Mouse (Mus musculus): ENCODE measurements around the gene D5Ertd579e. TPM values are rescaled to one million over a fixed set of nuclear protein-coding genes. Genes with fewer than 3 reads are reported as not detected.

D5Ertd579e gene
- polyA plus RNA-seq, 1 experiment from 2014 or later = 25.5 TPM

- H3K27ac ChIP-seq (ENCODE audit: low read depth) = no peak overlapping the region
- WGBS = 58% methylated on average over 6 of the region's 6 CpGs
- H3K9me3 ChIP-seq (ENCODE audit: low read depth, low read length) = no peaks in the 10 kb centered on the region
These were observed 5.3 kb upstream of the D5Ertd579e start for GRCm38 (mm10) chr5:36700939-36701620.

GRCm38 (mm10) chr5:36698689-36699088 is 2.9 kb upstream of the D5Ertd579e start:
- Histone ChIP-seq H3K4me3 (ENCODE audit: low read depth, low read length) (no peak overlapping the region), H3K9me3 (ENCODE audit: low read depth, low read length) (no peaks in the 10 kb centered on the region), H3K4me1 (ENCODE audit: insufficient read depth) (no peaks in the 10 kb centered on the region; the same call in 1 of the 2 replicates), H3K9ac (no peak overlapping the region), H3K4me2 (no peak overlapping the region), H3K27ac (ENCODE audit: low read depth) (no peak overlapping the region), H3K27me3 (ENCODE audit: insufficient read depth, low read length) (0 out of 2 replicates have a peak, but pooled peaks cover 4% of the 10 kb centered on the region), H3K36me3 (ENCODE audit: insufficient read depth) (no peaks in the 10 kb centered on the region)
- TF ChIP-seq CTCF (IDR thresholded peaks at IDR 0.05; ENCODE audit: low read depth) = no peak
- ATAC-seq (ENCODE audit: insufficient read depth) (no peak), DNase-seq (no peak)
- 68% methylated on average over 5 of the region's 5 CpGs for WGBS

More at GRCm38 (mm10) chr5:36700939-36701620, 5.3 kb upstream of the D5Ertd579e start:
- no peak for TF ChIP-seq CTCF (IDR thresholded peaks at IDR 0.05; ENCODE audit: low read depth)
- H3K4me1 ChIP-seq (ENCODE audit: insufficient read depth) = no peaks in the 10 kb centered on the region
- no peak overlapping the region for H3K9ac ChIP-seq
- H3K36me3 ChIP-seq (ENCODE audit: insufficient read depth) = no peaks in the 10 kb centered on the region
- peaks cover 10% of the 10 kb centered on the region; the same call in 1 of the 2 replicates for H3K27me3 ChIP-seq (ENCODE audit: insufficient read depth, low read length)
- DNase-seq (no peak), ATAC-seq (ENCODE audit: insufficient read depth) (no peak)
- H3K4me2 ChIP-seq = no peak overlapping the region
- no peak overlapping the region for H3K4me3 ChIP-seq (ENCODE audit: low read depth, low read length)

GRCm38 (mm10) chr5:36698067-36698670 is 2.3 kb upstream of the D5Ertd579e start:
- no peak for DNase-seq
- no peaks in the 10 kb centered on the region; the same call in 1 of the 2 replicates for H3K4me1 ChIP-seq (ENCODE audit: insufficient read depth)
- H3K27me3 ChIP-seq (ENCODE audit: insufficient read depth, low read length) = 0 out of 2 replicates have a peak, but pooled peaks cover 4% of the 10 kb centered on the region
- H3K9ac ChIP-seq = no peak overlapping the region
- no peaks in the 10 kb centered on the region for H3K36me3 ChIP-seq (ENCODE audit: insufficient read depth)
- no peak for TF ChIP-seq CTCF (IDR thresholded peaks at IDR 0.05; ENCODE audit: low read depth)
- no peak overlapping the region for H3K4me3 ChIP-seq (ENCODE audit: low read depth, low read length)
- no peak for ATAC-seq (ENCODE audit: insufficient read depth)
- 62% methylated on average over 7 of the region's 7 CpGs for WGBS
- H3K27ac ChIP-seq (ENCODE audit: low read depth) = no peak overlapping the region
- H3K4me2 ChIP-seq = no peak overlapping the region
- H3K9me3 ChIP-seq (ENCODE audit: low read depth, low read length) = no peaks in the 10 kb centered on the region

- Histone ChIP-seq H3K9ac (no peak overlapping the region), H3K36me3 (ENCODE audit: insufficient read depth) (no peaks in the 10 kb centered on the region), H3K9me3 (ENCODE audit: low read depth, low read length) (no peaks in the 10 kb centered on the region), H3K27ac (ENCODE audit: low read depth) (no peak overlapping the region), H3K4me2 (peak overlapping the region; percentile 65), H3K27me3 (ENCODE audit: insufficient read depth, low read length) (0 out of 2 replicates have a peak, but pooled peaks cover 4% of the 10 kb centered on the region), H3K4me1 (ENCODE audit: insufficient read depth) (peaks cover 4% of the 10 kb centered on the region; the same call in 1 of the 2 replicates), H3K4me3 (ENCODE audit: low read depth, low read length) (peak overlapping the region; percentile 74)
- DNase-seq = no peak
- TF ChIP-seq CTCF (IDR thresholded peaks at IDR 0.05; ENCODE audit: low read depth) = no peak
- 69% methylated on average over 11 of the region's 11 CpGs for WGBS
- no peak for ATAC-seq (ENCODE audit: insufficient read depth)
These were observed 878 bp upstream of the D5Ertd579e start for GRCm38 (mm10) chr5:36696504-36697300.

GRCm38 (mm10) chr5:36695005-36695404 is 819 bp downstream of the D5Ertd579e start:
- no peak for DNase-seq
- H3K27me3 ChIP-seq (ENCODE audit: insufficient read depth, low read length) = 0 out of 2 replicates have a peak, but pooled peaks cover 4% of the 10 kb centered on the region
- H3K9me3 ChIP-seq (ENCODE audit: low read depth, low read length) = no peaks in the 10 kb centered on the region
- H3K36me3 ChIP-seq (ENCODE audit: insufficient read depth) = no peaks in the 10 kb centered on the region
- 4% methylated on average over 14 of the region's 14 CpGs for WGBS
- H3K4me1 ChIP-seq (ENCODE audit: insufficient read depth) = peaks cover 4% of the 10 kb centered on the region; the same call in 1 of the 2 replicates
- H3K4me3 ChIP-seq (ENCODE audit: low read depth, low read length) = peak overlapping the region; percentile 74
- no peak for TF ChIP-seq CTCF (IDR thresholded peaks at IDR 0.05; ENCODE audit: low read depth)
- H3K27ac ChIP-seq (ENCODE audit: low read depth) = peak overlapping the region; percentile 89
- H3K9ac ChIP-seq = peak overlapping the region; percentile 84
- peak overlapping the region; percentile 65 for H3K4me2 ChIP-seq
- no peak for ATAC-seq (ENCODE audit: insufficient read depth)

GRCm38 (mm10) chr5:36693651-36694050 is 2.2 kb downstream of the D5Ertd579e start:
- DNase-seq (no peak), ATAC-seq (ENCODE audit: insufficient read depth) (no peak)
- H3K9me3 ChIP-seq (ENCODE audit: low read depth, low read length) = no peaks in the 10 kb centered on the region
- no peak overlapping the region for H3K27ac ChIP-seq (ENCODE audit: low read depth)
- H3K4me1 ChIP-seq (ENCODE audit: insufficient read depth) = peaks cover 4% of the 10 kb centered on the region; the same call in 1 of the 2 replicates
- WGBS = 80% methylated on average over 2 of the region's 2 CpGs
- 0 out of 2 replicates have a peak, but pooled peaks cover 4% of the 10 kb centered on the region for H3K27me3 ChIP-seq (ENCODE audit: insufficient read depth, low read length)
- H3K36me3 ChIP-seq (ENCODE audit: insufficient read depth) = no peaks in the 10 kb centered on the region
- no peak overlapping the region for H3K4me3 ChIP-seq (ENCODE audit: low read depth, low read length)
- no peak overlapping the region for H3K9ac ChIP-seq
- no peak for TF ChIP-seq CTCF (IDR thresholded peaks at IDR 0.05; ENCODE audit: low read depth)
- H3K4me2 ChIP-seq = no peak overlapping the region
